Mouse (Mus musculus) cerebral cortex, adult 2 months (tissue): ENCODE data around the gene Hoxa4.

ENCODE experiments used
- WGBS: fragments of 180-500 bp; shearing (Covaris S2); methylation state at CpG from one replicate; pipeline ENCODE4 v1.1.7; 2018; 5-methylcytosine and 5-hydroxymethylcytosine counted together

Gene Hoxa4

DNA sequence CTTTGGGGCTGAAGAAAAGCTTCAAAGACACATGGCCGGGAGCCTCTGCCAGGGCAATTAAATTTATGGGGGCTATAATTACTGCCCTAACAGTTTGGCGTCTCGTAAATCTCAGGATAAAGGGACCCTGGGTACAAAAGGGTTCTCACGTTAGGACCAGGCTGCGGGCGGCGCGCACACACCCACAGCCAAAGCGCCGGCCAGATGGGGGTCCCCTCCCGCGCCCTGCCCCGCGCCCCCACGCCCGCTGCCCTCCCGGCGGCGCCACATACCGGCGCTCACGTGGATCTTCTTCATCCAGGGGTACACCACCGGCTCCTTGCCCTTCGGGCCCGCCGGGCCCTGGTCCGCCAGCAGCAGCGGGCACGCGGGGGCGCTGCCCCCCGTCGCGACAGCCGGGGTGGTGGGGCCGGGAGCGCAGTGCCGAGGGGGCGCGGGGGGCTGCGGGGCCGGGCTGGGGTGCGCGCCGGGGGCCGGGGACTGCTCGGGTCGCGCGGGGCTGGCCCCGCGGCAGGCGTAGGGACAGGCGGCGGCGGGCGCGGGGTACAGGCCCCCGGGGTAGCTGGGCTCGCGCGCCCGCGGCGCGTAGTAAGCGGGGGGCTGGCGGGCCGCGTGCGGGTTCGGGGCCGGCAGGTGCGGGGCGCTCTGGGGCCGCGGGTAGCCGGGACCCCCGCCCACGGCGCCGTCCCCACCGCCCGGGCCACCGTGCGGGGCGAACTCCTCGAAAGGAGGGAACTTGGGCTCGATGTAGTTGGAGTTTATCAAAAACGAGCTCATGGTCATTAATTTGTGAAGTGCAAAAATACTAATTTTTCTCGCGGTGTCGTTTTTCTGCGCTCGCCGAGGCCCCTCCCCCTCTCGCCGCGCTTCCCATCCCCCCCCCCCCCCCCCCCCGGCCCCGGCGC, at the start of gene Hoxa4:
Gene Hoxa4, minus strand, starts transcription at position 848 of the 905 bp plus-strand sequence.
- WGBS = 2% methylated on average over 80 of the region's 102 CpGs

DNA sequence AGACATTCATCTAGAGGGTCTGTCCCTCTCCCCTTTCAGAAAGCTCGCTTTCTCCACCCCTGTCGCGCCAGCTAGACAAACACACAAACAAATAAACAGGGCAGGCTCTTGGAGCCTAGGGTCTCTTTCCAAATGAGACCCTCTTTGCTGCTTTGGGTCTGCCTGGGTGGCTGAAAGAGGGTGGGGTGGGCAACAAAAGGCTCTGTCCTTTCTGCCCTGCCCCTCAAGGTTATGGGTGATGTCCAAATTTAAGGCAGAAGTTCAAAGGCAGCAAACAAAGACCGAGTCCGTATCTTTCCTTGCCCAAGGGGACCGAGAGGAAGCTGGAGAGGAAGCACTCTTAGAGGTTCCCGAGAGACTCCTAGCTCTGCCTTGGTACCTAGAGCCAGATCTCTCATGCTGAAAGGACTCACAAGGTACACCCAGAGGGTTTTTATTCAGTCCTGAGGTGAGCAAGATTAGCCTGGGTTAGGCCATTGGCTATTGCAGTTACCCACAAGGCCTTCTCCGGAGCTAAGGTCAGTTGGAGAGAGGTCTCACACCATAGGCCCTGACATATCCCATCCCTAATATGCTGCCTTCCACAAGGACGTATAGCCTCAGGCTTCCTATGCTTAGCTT, 49.6 kb upstream of the Hoxa4 start:
- 9% methylated on average over 9 of the region's 9 CpGs for WGBS

DNA sequence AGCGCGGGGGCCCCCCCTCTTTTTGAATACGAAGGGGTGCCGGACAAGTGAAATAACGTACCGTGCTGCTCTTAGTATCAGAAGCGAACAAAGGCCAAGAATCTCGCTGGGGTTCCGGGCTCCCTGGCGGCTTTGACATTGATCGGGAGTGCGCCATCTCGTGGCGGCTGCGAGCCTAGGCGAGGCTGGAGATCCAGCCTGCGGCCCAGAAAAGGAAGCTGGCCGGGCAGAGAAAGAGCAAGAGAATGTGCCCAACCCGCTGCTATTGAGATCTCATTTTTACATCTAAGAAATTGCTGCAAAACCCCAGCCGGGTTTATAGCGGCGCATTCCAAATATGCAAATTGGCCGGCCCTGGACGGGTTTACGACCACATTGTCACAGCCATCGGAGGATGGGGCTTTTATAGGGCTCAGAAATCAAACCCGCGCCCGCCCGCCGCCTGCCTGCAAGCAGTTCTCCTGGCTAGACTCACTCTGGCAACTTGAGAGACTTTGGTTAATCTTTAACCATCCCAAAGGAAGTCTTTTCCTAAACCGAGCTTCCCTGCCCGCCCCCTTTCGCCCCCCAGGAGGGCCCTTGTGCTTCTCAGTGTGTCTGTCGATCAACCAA, 48.9 kb upstream of the Hoxa4 start, which contains the start of gene Hoxa10:
Gene Hoxa10, minus strand, starts transcription at position 466 of the 612 bp plus-strand sequence.
- WGBS = 2% methylated on average over 35 of the region's 35 CpGs

DNA sequence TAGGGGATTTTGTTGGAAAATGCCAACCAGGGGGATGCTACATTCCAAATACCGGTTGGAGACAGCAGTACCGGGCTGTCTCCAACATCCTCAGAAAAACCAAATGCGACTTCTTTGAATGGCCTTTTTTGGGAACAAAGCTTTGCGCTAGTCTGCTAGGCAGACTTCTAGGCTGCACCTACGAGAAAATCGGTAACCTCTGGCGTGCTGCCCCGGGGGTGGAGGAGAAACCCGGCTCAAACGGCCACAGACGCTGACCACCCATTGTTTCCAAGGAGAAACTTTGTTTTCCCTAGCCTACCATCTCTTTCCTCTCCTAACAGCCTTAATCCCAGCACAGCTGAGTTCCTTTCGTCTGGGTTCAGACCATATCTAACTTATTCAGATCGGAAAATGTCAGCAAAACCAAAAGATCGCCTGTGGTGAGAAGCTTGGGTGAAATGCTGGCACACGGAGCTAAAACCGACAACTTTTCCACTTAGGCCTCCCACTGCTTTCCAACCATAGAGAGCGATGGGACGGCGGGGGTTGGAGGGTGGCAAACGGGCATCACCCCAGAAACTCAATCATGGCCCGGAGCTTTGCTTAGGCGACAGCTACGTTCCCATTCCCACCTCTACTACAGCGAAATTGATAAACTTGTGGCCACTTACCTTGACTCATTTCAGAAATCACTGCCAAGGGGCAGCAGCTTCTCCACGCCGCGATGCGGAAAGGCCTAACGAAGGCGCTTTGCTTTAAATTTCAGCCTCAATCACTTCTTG, 48.3 kb upstream of the Hoxa4 start:
- WGBS = 3% methylated on average over 30 of the region's 30 CpGs

DNA sequence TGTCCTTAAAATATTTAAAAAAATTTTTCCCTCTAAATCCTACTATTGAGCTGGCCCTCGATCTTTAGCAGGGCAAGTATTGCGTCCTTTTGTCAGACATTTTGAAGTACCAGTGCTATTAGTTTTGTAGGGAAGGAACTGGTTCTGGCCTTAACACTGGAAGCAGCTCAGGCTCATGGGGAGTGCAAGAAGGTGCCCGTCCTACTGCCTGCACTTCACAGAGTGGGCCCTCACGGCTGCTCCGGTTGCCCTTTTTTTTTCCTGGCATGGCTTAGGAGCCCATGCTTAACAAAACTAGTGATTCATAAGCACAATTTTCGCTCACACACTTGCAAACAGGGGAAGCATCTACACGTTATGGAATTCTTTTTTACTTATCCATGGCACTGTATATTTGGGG, 47.4 kb upstream of the Hoxa4 start:
- 6% methylated on average over 7 of the region's 7 CpGs for WGBS

GRCm38 (mm10) chr6:52238155-52238545, 46.6 kb upstream of the Hoxa4 start:
- 9% methylated on average over 7 of the region's 7 CpGs for WGBS

DNA sequence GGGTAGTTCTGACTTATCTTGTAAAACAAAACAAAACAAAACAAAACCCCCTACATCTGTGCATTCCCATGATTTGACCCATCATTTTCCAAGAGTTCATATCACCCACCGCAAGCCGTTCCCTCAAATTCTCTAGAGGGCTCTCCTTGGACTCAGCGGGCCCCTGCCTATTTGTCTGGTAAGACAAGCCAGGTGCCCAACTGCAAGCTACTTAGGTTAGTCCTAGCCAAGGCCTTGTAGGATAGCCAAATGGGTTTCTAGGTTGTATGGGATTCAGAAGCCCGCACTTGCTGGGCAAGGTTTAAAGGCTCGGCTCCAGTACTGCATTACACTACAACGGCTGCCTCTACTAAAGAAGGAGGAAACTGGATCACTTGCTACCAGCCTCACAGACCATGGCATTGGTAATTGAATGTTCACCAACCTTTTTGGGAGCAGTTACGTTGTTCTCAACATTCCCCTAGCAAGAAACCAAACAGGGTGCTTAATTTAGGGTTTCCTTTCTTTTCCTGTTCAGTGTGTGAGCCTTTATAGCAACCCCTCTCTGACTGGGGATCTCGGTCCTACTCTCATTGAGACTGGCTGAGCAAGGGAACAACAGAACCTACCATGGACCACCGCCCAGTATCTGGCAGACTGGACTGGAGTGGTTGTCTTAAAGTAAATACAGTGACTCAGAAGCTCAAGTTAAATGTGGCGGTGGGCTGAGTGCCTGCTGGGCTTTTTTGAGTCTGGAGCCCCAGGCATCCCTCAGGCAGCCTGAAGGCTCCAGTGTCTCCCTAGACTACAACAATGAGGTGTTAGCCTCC, 46.0 kb upstream of the Hoxa4 start:
- WGBS = 11% methylated on average over 10 of the region's 10 CpGs

DNA sequence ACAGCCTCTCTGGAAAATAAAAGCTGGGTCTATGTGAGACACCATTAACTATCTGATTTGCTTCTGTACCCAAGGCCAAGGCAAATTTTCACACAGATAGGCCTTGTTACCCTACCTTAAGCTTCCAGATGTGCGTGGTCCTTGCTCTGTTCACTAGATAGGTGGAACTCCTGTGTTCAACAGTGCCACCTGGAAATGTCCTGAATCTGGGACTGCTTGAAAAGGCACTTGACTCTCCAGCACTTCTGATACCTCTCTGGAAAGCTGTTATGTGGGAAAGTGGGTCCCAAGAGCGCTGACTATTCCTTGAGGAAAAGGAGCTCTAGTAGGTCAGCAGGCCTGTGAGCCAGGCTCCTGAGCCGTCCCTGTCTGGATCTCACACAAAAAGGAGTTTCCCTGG, 45.3 kb upstream of the Hoxa4 start:
- 14% methylated on average over 3 of the region's 3 CpGs for WGBS

DNA sequence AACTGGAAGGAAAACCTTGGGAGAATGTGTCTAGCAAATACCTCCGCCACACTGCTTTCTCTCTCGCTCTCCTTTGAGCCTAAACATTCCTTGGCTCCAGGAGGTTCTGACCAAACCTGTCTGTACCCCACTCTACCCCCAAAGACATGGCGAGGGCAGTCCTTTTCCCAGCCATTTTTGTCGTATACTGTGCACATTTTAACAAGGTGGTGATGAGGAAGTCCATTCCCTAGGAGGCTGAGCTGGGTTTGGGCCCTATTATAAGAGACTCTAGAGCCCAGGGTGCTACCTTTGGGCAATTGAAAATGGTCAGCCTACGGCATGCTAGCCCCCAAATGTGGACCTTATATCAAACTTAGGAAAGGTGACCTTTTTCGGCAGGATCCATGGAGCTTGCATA, 44.3 kb upstream of the Hoxa4 start:
- WGBS = 21% methylated on average over 6 of the region's 6 CpGs

DNA sequence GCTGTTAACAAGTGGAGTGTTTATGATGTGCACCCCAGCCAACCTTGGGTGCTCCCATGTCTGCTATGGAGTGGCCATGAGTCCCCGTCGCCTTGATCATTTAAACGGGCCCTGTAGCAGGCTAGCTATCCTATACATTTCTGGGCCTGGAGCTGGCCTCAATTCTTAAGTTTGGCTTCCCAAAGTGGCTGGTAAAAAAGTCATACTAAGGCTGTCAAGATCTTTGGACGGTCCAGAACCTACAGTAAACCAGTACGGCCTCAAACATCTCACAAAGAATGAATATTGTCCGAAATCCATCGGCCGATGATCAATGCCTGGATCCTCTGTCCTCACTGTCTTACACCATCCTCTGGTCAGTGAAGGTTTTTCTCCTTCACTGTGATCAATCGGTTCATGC, 43.7 kb upstream of the Hoxa4 start:
- WGBS = 27% methylated on average over 9 of the region's 9 CpGs

DNA sequence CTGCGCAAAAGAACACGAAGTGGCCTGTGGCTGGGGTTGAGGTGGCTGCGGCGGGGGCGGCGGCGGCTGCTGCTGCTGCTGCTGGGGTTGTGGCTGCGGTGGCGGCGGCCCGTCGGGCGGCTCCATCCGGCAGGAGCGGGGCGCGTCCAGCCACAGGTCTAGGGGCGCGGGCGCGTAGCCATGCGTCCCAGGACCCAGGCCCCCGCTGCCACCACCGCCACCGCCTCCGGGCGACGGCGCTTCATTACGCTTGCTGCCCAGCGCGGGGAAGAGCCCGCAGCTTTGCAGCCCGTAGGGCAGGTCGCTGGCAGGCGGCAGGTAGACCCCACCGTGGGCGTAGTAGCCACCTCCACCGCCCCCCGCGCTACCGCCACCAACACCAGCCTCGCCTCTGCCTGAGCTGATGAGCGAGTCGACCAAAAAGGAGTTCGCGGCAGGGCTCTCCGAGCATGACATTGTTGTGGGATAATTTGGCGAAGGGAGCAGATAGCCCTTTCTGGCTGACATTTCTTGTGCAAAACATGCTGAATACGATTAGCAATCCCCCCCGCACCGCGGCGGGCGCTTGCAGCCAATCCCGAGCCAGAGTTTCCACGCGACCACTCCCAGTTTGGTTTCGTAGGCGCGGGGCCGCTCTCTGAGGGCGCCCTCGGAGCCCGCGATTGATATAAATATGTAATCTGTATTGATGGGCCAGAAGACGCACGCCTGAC, 43.0 kb upstream of the Hoxa4 start:
- WGBS = 2% methylated on average over 67 of the region's 68 CpGs

DNA sequence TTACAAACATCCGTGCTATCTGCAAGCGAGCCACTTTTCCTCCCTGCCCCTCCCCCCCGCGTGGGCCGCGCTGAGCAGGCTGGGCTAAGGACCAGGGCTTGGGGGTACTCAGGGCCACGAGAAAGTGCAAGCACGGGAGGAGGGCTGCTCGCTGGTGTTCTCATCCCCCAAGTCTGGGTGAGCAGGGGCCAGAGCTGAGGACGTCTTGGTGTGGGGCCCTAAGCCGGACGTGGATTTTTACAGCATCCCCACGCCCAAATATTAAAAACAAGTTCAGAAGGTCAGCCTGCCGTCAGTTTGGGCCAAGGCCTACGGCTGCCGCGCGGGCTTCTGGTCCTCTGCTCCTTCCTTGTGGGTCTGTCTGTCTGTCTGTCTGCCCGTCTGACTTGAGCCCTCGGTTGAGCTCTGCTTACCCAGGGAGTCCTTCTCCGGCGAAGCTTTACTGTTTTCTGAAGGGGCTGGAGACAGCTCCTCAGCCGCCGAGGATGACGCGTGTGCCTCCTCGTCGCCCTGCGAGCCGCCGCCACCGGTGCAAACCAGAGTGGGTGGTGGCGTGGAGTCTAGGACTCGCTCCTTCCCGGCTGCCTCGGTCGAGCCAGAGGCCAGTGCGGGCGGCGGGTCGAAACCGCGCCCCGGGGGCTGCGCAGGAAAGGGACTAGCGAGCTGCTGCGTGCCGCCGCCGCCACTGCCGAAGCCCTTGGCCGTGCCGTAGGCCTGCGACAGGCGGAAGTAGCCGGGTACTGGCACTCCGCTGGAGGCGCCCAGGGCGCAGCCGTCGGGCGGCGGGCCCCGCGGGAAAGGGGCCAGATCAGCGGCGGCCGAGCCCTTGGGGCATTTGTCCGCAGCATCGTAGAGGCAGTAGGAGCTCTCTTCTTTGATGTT, 42.2 kb upstream of the Hoxa4 start:
- WGBS = 2% methylated on average over 70 of the region's 70 CpGs

GRCm38 (mm10) chr6:52232984-52233545, 41.5 kb upstream of the Hoxa4 start:
- 4% methylated on average over 23 of the region's 23 CpGs for WGBS

DNA sequence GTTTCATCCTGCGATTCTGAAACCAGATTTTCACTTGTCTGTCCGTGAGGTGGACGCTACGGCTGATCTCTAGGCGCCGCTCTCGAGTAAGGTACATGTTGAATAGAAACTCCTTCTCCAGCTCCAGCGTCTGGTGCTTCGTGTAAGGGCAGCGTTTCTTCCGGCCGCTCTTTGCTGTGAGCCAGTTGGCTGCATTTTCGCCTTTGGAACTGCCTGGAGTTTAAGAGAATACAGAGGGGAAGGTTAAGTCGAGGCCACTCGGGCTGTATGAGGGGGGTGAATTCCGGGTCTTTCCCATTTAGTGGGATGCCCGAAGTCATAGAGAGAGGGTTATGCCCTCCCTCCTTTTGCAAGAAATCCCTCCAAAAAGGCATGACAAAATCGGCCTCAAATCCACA, 41.0 kb upstream of the Hoxa4 start:
- 3% methylated on average over 18 of the region's 18 CpGs for WGBS

GRCm38 (mm10) chr6:52231885-52232567, 40.5 kb upstream of the Hoxa4 start:
- WGBS = 3% methylated on average over 18 of the region's 18 CpGs

- WGBS = 3% methylated on average over 22 of the region's 36 CpGs
Measured at GRCm38 (mm10) chr6:52230516-52231165, 39.1 kb upstream of the Hoxa4 start, which contains the start of gene Hoxa9. TSS of gene Hoxa9 (minus strand) at chr6:52231089.

DNA sequence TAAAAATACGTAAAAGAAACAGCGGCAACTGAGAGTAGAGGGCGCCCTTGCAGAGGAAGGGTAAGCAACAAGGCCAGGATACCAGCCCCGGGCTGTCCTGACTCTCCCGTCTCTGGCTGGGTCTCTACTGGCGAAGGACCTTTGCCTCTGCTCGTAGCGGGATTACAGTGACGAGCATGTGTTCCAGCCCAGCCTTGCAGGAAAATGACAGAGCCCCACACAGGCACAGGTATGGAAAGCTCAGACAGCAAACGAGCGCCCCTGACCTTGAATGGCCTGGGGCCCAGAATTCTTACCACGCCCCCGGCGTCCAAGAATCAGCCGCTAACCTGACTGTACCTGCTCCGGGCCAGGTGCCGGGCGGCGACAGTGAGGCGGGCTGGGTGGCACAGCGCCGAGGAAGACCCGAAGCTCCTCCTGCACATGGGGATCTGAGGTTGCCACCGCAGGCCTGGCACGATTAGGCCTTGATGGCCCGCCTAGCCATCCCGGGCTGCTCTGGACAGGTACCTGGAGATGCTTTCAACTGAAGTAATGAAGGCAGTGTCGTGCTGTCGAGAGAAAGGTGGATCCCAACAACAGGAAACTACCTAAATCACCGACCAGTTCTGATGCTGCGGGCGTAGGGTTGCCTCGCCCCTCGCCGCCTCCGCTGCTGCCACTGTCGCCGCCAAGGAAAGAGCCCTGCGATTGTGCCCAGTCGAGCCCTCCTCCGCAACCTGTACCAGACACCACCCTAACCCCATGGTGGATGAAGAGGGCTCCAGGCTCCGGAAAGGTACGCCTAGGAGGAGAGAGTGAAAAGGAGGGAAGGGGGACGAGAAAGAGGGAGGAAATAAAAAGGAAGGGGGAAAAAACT, 38.2 kb upstream of the Hoxa4 start:
- 3% methylated on average over 44 of the region's 44 CpGs for WGBS
